Mouse (Mus musculus): Measurements from ENCODE around the gene Atg3.

Atg3 gene

GRCm38 (mm10) chr16:45204859-45205670, 46.5 kb downstream of the Atg3 start:
- DNase-seq (ENCODE audit: low read depth, low spot score): no peak

- DNase-seq (ENCODE audit: low read depth, low spot score): no peak
These were observed 63.4 kb downstream of the Atg3 start for GRCm38 (mm10) chr16:45222016-45222415.

GRCm38 (mm10) chr16:45222771-45223170, 64.2 kb downstream of the Atg3 start:
- no peak for DNase-seq (ENCODE audit: low read depth, low spot score)

GRCm38 (mm10) chr16:45223648-45224388, 65.2 kb downstream of the Atg3 start, which contains the start of gene Btla:
Gene Btla (plus strand): TSS chr16:45224315.
- DNase-seq (ENCODE audit: low read depth, low spot score): no peak

- no peak for DNase-seq (ENCODE audit: low read depth, low spot score)
These were observed 65.9 kb downstream of the Atg3 start for GRCm38 (mm10) chr16:45224431-45225008.

- DNase-seq (ENCODE audit: low read depth, low spot score): no peak
These were observed 68.4 kb downstream of the Atg3 start for GRCm38 (mm10) chr16:45227002-45227401.

- no peak for DNase-seq (ENCODE audit: low read depth, low spot score)
These were observed 72.7 kb downstream of the Atg3 start for GRCm38 (mm10) chr16:45231296-45231695.

- no peak for DNase-seq (ENCODE audit: low read depth, low spot score)
These were observed 74.4 kb downstream of the Atg3 start for GRCm38 (mm10) chr16:45233007-45233406.
